Mouse (Mus musculus) liver, postnatal 0 days (tissue): ENCODE measurements at regions not wholly inside any gene's neighbourhood (a gene's known extent, or its start where the extent isn't known, plus 50 kb on each side); places are given as distances from the start of the nearest gene placed in this dataset.

Experiments used
- CTCF ChIP-seq: sonication (generic); IDR thresholded peaks from 2 replicates; pipeline ENCODE4 v1.5.1; 2016; ENCODE audit warnings: antibody characterized with exemption, low read depth
- EP300 ChIP-seq: IDR thresholded peaks from 2 replicates; pipeline ENCODE4 v1.6.1; 2016; ENCODE audit warnings: antibody characterized with exemption, low read depth, mild to moderate bottlenecking

DNA sequence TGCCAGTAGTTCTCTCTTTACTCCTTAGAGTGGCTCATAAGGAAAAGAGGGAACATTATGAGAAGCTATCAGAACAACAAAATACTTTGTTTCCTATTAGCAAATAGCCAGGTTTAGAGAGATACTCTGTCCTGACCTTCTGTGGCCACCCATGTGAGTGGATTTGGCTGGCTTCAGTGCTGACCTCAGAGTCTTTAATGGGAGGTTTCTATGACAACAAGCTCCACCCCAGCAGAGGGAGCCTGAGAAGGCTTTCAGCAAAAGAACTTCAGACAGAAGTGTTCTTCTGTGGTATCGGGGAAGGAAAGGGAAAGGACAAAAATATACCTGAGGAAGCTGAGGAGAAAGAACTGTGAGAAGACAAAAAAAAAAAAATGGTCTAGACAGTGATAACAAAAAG is 108.1 kb upstream of the Nhs start:
- TF ChIP-seq CTCF (no peak), EP300 (no peak)
